Mouse (Mus musculus) stomach, postnatal 0 days (tissue): ENCODE results near the gene Tm2d3. TPM values are rescaled to one million over a fixed set of nuclear protein-coding genes. Genes with fewer than 3 reads are reported as not detected.
A peak's percentile ranks its signal among the peaks of the same experiment; 100 is the strongest.

Experiments used
- ATAC-seq: fragments of 200-750 bp; cut with Nextera tagmentation; 2 replicates; pipeline ENCODE4 v1.8.0; 2017; ENCODE audit not compliant: low FRiP score, low TSS enrichment
- DNase-seq: peaks from one replicate; pipeline ENCODE4 v3.0.0-alpha.2; 2016; ENCODE audit warnings: low spot score
- H3K27ac ChIP-seq: fragments of 300-500 bp; sonication (generic); replicated peaks from 2 replicates; pipeline ENCODE4 v1.5.1; 2014; ENCODE audit warnings: mild to moderate bottlenecking, control low read depth
- H3K27me3 ChIP-seq: fragments of 300-500 bp; sonication (generic); 2 replicates; pipeline ENCODE4 v1.6.1; 2014; ENCODE audit warnings: low read length; ENCODE audit not compliant: control insufficient read depth, insufficient read depth
- H3K36me3 ChIP-seq: fragments of 300-500 bp; sonication (generic); 2 replicates; pipeline ENCODE4 v1.6.1; 2014; ENCODE audit warnings: low read length, mixed read lengths; ENCODE audit not compliant: control insufficient read depth, insufficient read depth
- H3K4me1 ChIP-seq: fragments of 300-500 bp; sonication (generic); replicated peaks from 2 replicates; pipeline ENCODE4 v1.6.1; 2014; ENCODE audit warnings: antibody characterized with exemption; ENCODE audit not compliant: control insufficient read depth, insufficient read depth
- H3K4me2 ChIP-seq: fragments of 300-500 bp; sonication (generic); replicated peaks from 2 replicates; pipeline ENCODE4 v1.6.1; 2014; ENCODE audit warnings: low read depth, mild to moderate bottlenecking, control low read depth, moderate library complexity
- H3K4me3 ChIP-seq: fragments of 300-500 bp; sonication (generic); 2 replicates; pipeline ENCODE4 v1.5.1; 2014; ENCODE audit warnings: low read depth, low read length, control low read depth
- H3K9ac ChIP-seq: fragments of 300-500 bp; sonication (generic); 2 replicates; pipeline ENCODE4 v1.6.1; 2014; ENCODE audit warnings: mild to moderate bottlenecking, low read length, control low read depth, mixed read lengths
- H3K9me3 ChIP-seq: fragments of 300-500 bp; sonication (generic); 2 replicates; pipeline ENCODE4 v1.6.1; 2016; ENCODE audit warnings: low read length; ENCODE audit not compliant: control insufficient read depth
- CTCF ChIP-seq: IDR thresholded peaks from 2 replicates; pipeline ENCODE4 v1.5.1; 2016; ENCODE audit warnings: antibody characterized with exemption, low read depth, mild to moderate bottlenecking, moderate library complexity
- EP300 ChIP-seq: optimal IDR thresholded peaks from 2 replicates; pipeline ENCODE3; 2016; ENCODE audit warnings: antibody characterized with exemption
- WGBS: fragments of 180-500 bp; shearing (Covaris S2); extraction: QIAGEN DNeasy Blood & Tissue Kit; methylation state at CpG from one replicate; pipeline ENCODE4 v1.1.7; 2014; 5-methylcytosine and 5-hydroxymethylcytosine counted together
- polyA plus RNA-seq: library from polyadenylated mRNA; unstranded; fragments of >200 nt; fragmentation: Nextera tagmentation; extraction: Ambion mirVana; gene quantifications from 2 replicates; pipeline ENCODE4 v1.2.1, GENCODE M21; 2015

Gene Tm2d3
- polyA plus RNA-seq, 1 experiment from 2014 or later: 73.8 TPM

DNA sequence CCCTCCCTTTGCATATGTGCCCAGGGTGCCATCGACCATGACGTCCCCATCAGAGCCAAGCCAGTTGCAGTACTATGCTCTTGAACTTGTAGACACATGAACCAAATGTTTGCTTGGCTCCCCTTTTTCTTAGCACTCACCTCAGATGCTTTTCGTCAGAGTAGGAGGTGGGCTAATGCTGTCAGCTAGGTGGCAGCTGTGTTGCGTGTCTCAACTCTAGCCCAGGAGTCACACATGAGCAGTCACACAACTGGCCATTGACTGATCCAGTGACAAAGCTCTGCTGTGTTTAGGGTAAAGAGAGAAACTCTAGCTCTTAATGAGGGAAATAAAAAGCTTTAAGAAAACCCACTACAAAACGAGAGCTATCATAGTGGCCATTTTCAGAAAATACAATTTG, 22.8 kb downstream of the Tm2d3 start:
- H3K9me3 ChIP-seq: no peaks in the 10 kb centered on the region
- DNase-seq: no peak
- 64% methylated on average over 5 of the region's 5 CpGs for WGBS
- no peak for ATAC-seq
- H3K27ac ChIP-seq: no peak overlapping the region
- no peaks in the 10 kb centered on the region for H3K36me3 ChIP-seq
- no peak overlapping the region for H3K4me2 ChIP-seq
- H3K4me1 ChIP-seq: no peaks in the 10 kb centered on the region
- H3K27me3 ChIP-seq: no peaks in the 10 kb centered on the region
- H3K9ac ChIP-seq: no peak overlapping the region
- no peak overlapping the region for H3K4me3 ChIP-seq
- peak; percentile 37 for TF ChIP-seq CTCF
- TF ChIP-seq EP300: no peak

DNA sequence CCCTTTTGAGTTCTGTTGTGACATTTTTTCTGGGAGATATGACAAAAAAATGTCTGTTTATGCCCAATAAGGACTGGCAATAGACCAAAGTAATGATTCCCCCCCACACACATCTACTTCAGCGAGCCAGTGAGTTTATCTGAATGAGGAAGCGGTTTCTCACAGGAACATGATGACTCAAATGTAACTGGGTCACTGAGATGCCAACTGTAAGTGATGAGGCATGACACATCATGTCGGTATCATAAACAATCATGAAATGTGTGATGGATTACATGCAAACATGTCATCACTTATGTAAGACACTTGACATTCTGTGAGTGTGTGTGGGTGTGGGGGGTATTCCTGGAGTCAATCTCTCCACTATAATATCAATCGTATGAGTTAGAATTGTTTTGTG, 23.3 kb downstream of the Tm2d3 start:
- H3K36me3 ChIP-seq: no peaks in the 10 kb centered on the region
- ATAC-seq (no peak), DNase-seq (no peak)
- no peaks in the 10 kb centered on the region for H3K9me3 ChIP-seq
- H3K9ac ChIP-seq: no peak overlapping the region
- no peaks in the 10 kb centered on the region for H3K4me1 ChIP-seq
- TF ChIP-seq EP300: no peak
- no peak for TF ChIP-seq CTCF
- H3K4me3 ChIP-seq: no peak overlapping the region
- no peaks in the 10 kb centered on the region for H3K27me3 ChIP-seq
- H3K4me2 ChIP-seq: no peak overlapping the region
- no peak overlapping the region for H3K27ac ChIP-seq
- WGBS: 57% methylated on average over 4 of the region's 4 CpGs

DNA sequence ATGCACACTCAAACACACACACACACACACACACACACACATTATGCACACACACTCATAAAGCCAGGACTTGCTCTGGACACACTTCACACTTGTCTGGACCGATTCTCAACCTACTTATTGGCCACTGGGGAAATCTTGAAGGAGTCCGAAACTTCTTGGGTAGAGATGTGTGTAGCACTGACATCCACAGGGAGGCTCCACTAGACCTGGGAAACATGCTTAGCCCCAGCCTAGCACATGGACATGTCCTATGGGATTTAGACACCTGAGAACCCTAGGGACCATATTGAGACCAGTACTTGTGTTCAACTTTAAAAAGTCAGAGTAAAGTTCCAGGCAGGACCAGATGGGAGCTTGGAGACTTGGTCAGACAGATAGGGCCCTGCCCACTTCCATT, 43.1 kb downstream of the Tm2d3 start:
- Histone ChIP-seq H3K9ac (no peak overlapping the region), H3K27me3 (no peaks in the 10 kb centered on the region), H3K4me1 (no peaks in the 10 kb centered on the region), H3K4me2 (no peak overlapping the region), H3K4me3 (no peak overlapping the region), H3K9me3 (no peaks in the 10 kb centered on the region), H3K27ac (no peak overlapping the region), H3K36me3 (no peaks in the 10 kb centered on the region)
- WGBS: 69% methylated on average over 2 of the region's 2 CpGs
- TF ChIP-seq CTCF (peak; percentile 74), EP300 (no peak)
- peak; percentile 41; the same call in 1 of the 2 replicates for ATAC-seq
- DNase-seq: peak; percentile 30

DNA sequence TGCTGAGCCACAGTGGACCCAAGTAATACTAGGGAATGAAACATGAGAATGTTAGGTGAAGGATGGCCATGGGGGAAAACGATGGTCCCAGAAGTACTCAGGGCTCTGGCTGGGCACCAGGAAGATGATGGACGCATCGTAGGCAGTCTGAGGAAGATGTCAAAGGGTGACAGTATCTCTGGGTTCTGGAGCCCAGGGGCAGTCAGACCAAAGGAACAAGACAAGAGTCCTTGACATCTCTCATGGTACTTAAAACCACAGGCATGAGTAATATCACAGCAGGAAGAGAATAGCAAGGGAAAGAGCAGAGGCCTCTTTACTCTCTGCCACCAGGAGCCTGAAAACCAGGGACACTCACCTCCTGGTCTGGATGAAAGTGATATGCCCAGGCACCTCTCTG, 44.3 kb downstream of the Tm2d3 start:
- Histone ChIP-seq H3K36me3 (no peaks in the 10 kb centered on the region), H3K9me3 (no peaks in the 10 kb centered on the region), H3K4me3 (no peak overlapping the region), H3K27ac (no peak overlapping the region), H3K4me2 (no peak overlapping the region), H3K9ac (no peak overlapping the region), H3K27me3 (no peaks in the 10 kb centered on the region), H3K4me1 (no peaks in the 10 kb centered on the region)
- no peak for TF ChIP-seq CTCF
- TF ChIP-seq EP300: no peak
- DNase-seq (no peak), ATAC-seq (no peak)
- 86% methylated on average over 3 of the region's 3 CpGs for WGBS

DNA sequence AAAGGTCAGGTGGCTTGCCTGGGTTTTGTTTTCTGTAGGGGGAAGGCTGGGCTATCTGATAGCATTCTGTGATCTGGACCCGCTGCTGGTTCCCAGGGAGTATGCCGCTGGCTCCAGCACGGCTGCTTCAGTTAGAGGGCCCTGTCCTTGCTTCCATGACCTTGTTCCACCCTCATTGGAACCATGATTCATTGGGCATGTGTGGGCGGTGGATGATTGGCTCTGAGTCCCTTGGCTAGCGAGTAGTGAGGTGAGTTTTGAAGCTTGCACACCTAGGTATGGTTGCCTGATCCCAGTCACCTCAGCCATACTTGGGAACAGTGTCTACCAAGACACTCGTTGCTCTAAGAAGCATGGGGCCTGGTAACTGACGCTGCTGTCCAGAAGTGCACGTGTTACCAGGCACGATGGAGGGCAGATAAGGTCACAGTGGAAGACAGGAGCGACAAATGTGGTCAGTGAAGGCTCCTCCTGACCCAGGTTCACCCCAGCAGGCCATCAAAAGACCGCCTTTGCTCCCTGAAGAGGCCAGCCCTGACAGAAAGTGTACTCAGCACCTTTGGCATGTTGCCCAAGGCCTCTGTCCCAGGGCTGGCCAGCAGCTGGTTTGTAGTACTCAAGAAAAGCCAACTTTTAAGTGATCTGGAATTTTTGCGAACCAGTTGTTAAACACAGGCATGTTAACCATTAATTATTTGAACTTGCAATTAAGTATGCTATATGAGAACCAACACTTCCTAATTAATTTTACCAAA, 46.5 kb downstream of the Tm2d3 start:
- Histone ChIP-seq H3K27ac (no peak overlapping the region), H3K4me3 (no peak overlapping the region), H3K9me3 (no peaks in the 10 kb centered on the region), H3K4me1 (no peaks in the 10 kb centered on the region), H3K9ac (no peak overlapping the region), H3K4me2 (no peak overlapping the region), H3K27me3 (no peaks in the 10 kb centered on the region), H3K36me3 (no peaks in the 10 kb centered on the region)
- TF ChIP-seq EP300 (no peak), CTCF (no peak)
- ATAC-seq (peak; percentile 29; the same call in 1 of the 2 replicates), DNase-seq (peak; percentile 50)
- WGBS: 51% methylated on average over 12 of the region's 12 CpGs

DNA sequence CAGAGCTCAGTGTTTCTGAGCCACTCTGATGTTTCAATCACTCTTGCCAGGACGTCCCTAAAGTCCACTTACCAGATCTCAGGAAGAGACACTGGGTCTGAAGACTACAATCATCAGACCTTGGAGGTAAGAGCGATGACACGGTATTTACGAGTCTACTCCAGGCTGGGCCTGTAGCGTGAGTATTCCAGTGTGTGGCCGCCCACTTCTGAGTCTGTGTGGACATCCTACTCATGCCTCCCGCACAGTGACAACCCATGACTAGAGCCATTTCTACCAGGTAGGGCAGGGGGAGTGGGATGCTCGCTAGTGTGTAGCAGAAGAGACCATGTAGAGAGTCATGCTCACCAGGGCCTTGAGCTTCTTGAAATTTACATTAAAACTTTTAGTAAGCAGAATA, 51.9 kb downstream of the Tm2d3 start:
- WGBS: 93% methylated on average over 8 of the region's 8 CpGs

More for the DNA sequence above, 51.9 kb downstream of the Tm2d3 start:
- DNase-seq (no peak), ATAC-seq (no peak)
- TF ChIP-seq CTCF: no peak
- no peak for TF ChIP-seq EP300
- Histone ChIP-seq H3K9me3 (no peaks in the 10 kb centered on the region), H3K4me1 (no peaks in the 10 kb centered on the region), H3K27me3 (no peaks in the 10 kb centered on the region), H3K27ac (no peak overlapping the region), H3K36me3 (no peaks in the 10 kb centered on the region), H3K4me2 (no peak overlapping the region), H3K4me3 (no peak overlapping the region), H3K9ac (no peak overlapping the region)
